ENCODE assay signal across 8 mouse cellular contexts in genomic region chr7:5060239-5060731, GRCm38 (mm10). TPM values are rescaled to one million over a fixed set of nuclear protein-coding genes. Genes with fewer than 3 reads are reported as not detected.
A peak's percentile ranks its signal among the peaks of the same experiment; 100 is the strongest.
DNase-seq lines count a peak whose midpoint lies in the region; ATAC-seq lines count a peak whose summit lies in the region.

No protein-coding gene starts in this region.

- no peak for ATAC-seq in hindbrain, embryonic 14.5 days (ENCODE audit: low FRiP score)
- peak; percentile 35 for ATAC-seq in megakaryocyte-erythroid progenitor cell, adult 5-6 weeks (replicated peaks; ENCODE audit: low FRiP score, low TSS enrichment, poor library complexity, severe bottlenecking)
- no peak for ATAC-seq in activated CD4-positive, CD25-positive, alpha-beta regulatory T cell, adult 4 months

- H3K4me2 ChIP-seq in hindbrain, embryonic 14.5 days (replicated peaks), result peak overlapping the region; percentile 86

- WGBS in hindbrain, embryonic 14.5 days, result 2% methylated on average over 27 of the region's 27 CpGs

- peak overlapping the region; percentile 77 for H3K4me3 ChIP-seq in hindbrain, embryonic 14.5 days (replicated peaks; ENCODE audit: low read length)

- intact Hi-C loops in left cerebral cortex, postnatal 36 days (cut with DNase I), result loop anchor here (2.0 to 10.0 kb wide), 2 partner anchors 39 to 1365 kb away; partner anchors contain the start of genes Ccdc106, Mboat7, Tsen34 and Zfp865

- peak overlapping the region; percentile 87 for H3K9ac ChIP-seq in hindbrain, embryonic 14.5 days

- H3K4me1 ChIP-seq in hindbrain, embryonic 14.5 days (replicated peaks; ENCODE audit: control insufficient read depth, insufficient read depth, low read length), result peaks cover 46% of the 10 kb centered on the region

- DNase-seq in adrenal gland, adult 18-20 months (ENCODE audit: low spot score in 2 of 2), result peak; percentile 71
- peak; percentile 86 to 87 for DNase-seq in cerebellum, postnatal 36 days
- DNase-seq in frontal cortex, postnatal 36 days (ENCODE audit: low spot score in 2 of 2), result peak; percentile 66 to 74
- peak; percentile 71 for DNase-seq in hindbrain, embryonic 14.5 days (ENCODE audit: low spot score)
- peak; percentile 74 for DNase-seq in left cerebral cortex, postnatal 36 days (ENCODE audit: low spot score in 2 of 2)
- DNase-seq in right cerebral cortex, postnatal 25 days, result peak; percentile 71

- H3K27me3 ChIP-seq in hindbrain, embryonic 14.5 days (ENCODE audit: control insufficient read depth, insufficient read depth, low read length), result peaks cover 19% of the 10 kb centered on the region

- H3K9me3 ChIP-seq in hindbrain, embryonic 14.5 days (ENCODE audit: control insufficient read depth, low read length), result no peaks in the 10 kb centered on the region

- H3K36me3 ChIP-seq in hindbrain, embryonic 14.5 days (replicated peaks; ENCODE audit: control insufficient read depth, insufficient read depth), result no peaks in the 10 kb centered on the region

- H3K27ac ChIP-seq in hindbrain, embryonic 14.5 days, result peak overlapping the region; percentile 99

RNA-seq across cellular contexts. Expression of gene U2af2, which starts 1.7 kb away (rescaled TPM):
- total RNA-seq in adrenal gland, adult 18-20 months (2021), result 100 to 1,000 TPM; 145 to 156 TPM
- 96.6 and 103 TPM in 2 replicates for polyA plus RNA-seq in hindbrain, embryonic 14.5 days (2014; fragmentation: Nextera tagmentation; extraction: Ambion mirVana)
- 100 to 1,000 TPM; 162 to 183 TPM for total RNA-seq in left cerebral cortex, postnatal 36 days (2021)
- 259 and 276 TPM in 2 replicates for total RNA-seq in megakaryocyte-erythroid progenitor cell, adult 5-6 weeks (2014; fragmentation: Nextera tagmentation)
- 284 and 302 TPM in 2 replicates for total RNA-seq in megakaryocyte-erythroid progenitor cell, adult 5-6 weeks (2017)
- polyA plus RNA-seq in activated CD4-positive, CD25-positive, alpha-beta regulatory T cell, adult 4 months (2017; shearing (Covaris generic)), result 10 to 100 TPM; 24.2 to 30.1 TPM

RNA-seq across cellular contexts. Expression of gene Zfp580, which starts 8.9 kb away (rescaled TPM):
- total RNA-seq in adrenal gland, adult 18-20 months (2021), result 1 to 10 TPM; 5.1 to 5.7 TPM
- 105 and 110 TPM in 2 replicates for polyA plus RNA-seq in hindbrain, embryonic 14.5 days (2014; fragmentation: Nextera tagmentation; extraction: Ambion mirVana)
- total RNA-seq in left cerebral cortex, postnatal 36 days (2021), result 10 to 100 TPM; 27.4 to 35.7 TPM
- 1.3 and 2.1 TPM in 2 replicates for total RNA-seq in megakaryocyte-erythroid progenitor cell, adult 5-6 weeks (2014; fragmentation: Nextera tagmentation)
- total RNA-seq in megakaryocyte-erythroid progenitor cell, adult 5-6 weeks (2017), result not detected in 2 replicates
- polyA plus RNA-seq in activated CD4-positive, CD25-positive, alpha-beta regulatory T cell, adult 4 months (2017; shearing (Covaris generic)), result 1 to 10 TPM; 1.2 to 2.8 TPM

RNA-seq across cellular contexts. Expression of gene Epn1, which starts 19.8 kb away (rescaled TPM):
- total RNA-seq in adrenal gland, adult 18-20 months (2021), result 100 to 1,000 TPM; 140 to 142 TPM
- polyA plus RNA-seq in hindbrain, embryonic 14.5 days (2014; fragmentation: Nextera tagmentation; extraction: Ambion mirVana), result 116 and 124 TPM in 2 replicates
- 100 to 1,000 TPM; 435 to 530 TPM for total RNA-seq in left cerebral cortex, postnatal 36 days (2021)
- 134 and 193 TPM in 2 replicates for total RNA-seq in megakaryocyte-erythroid progenitor cell, adult 5-6 weeks (2014; fragmentation: Nextera tagmentation)
- 51.1 and 62.6 TPM in 2 replicates for total RNA-seq in megakaryocyte-erythroid progenitor cell, adult 5-6 weeks (2017)
- 1 to 10 TPM; 7.0 to 8.3 TPM for polyA plus RNA-seq in activated CD4-positive, CD25-positive, alpha-beta regulatory T cell, adult 4 months (2017; shearing (Covaris generic))

RNA-seq across cellular contexts. Expression of gene Zfp784, which starts 22.0 kb away (rescaled TPM):
- total RNA-seq in adrenal gland, adult 18-20 months (2021), result 1 to 10 TPM; 3.4 to 4.1 TPM
- 7.0 and 8.9 TPM in 2 replicates for polyA plus RNA-seq in hindbrain, embryonic 14.5 days (2014; fragmentation: Nextera tagmentation; extraction: Ambion mirVana)
- 1 to 10 TPM; 5.3 to 5.7 TPM for total RNA-seq in left cerebral cortex, postnatal 36 days (2021)
- 1.0 and 1.9 TPM in 2 replicates for total RNA-seq in megakaryocyte-erythroid progenitor cell, adult 5-6 weeks (2014; fragmentation: Nextera tagmentation)
- total RNA-seq in megakaryocyte-erythroid progenitor cell, adult 5-6 weeks (2017), result 0.09 and 2.9 TPM in 2 replicates
- 1 to 10 TPM; 2.5 to 3.1 TPM for polyA plus RNA-seq in activated CD4-positive, CD25-positive, alpha-beta regulatory T cell, adult 4 months (2017; shearing (Covaris generic))

RNA-seq across cellular contexts. Expression of gene 4632433K11Rik, which starts 26.4 kb away (rescaled TPM):
- total RNA-seq in adrenal gland, adult 18-20 months (2021), result not detected
- not detected in 2 replicates for polyA plus RNA-seq in hindbrain, embryonic 14.5 days (2014; fragmentation: Nextera tagmentation; extraction: Ambion mirVana)
- 1 to 10 TPM in 1 of 2 experiments, not detected in 1; 1.1 TPM for total RNA-seq in left cerebral cortex, postnatal 36 days (2021)
- total RNA-seq in megakaryocyte-erythroid progenitor cell, adult 5-6 weeks (2014; fragmentation: Nextera tagmentation), result 1.3 and 2.0 TPM in 2 replicates
- total RNA-seq in megakaryocyte-erythroid progenitor cell, adult 5-6 weeks (2017), result 0.23 TPM in 1 of 2 replicates, not detected in the other
- polyA plus RNA-seq in activated CD4-positive, CD25-positive, alpha-beta regulatory T cell, adult 4 months (2017; shearing (Covaris generic)), result not detected

Comparison
In these comparisons a context has a peak if more than half of its experiments do, and no peak if none do; other contexts are left out.
1. RNA of gene Zfp580, which starts 8.9 kb away (total RNA-seq): 27.4 to 35.7 TPM in left cerebral cortex, postnatal 36 days; 5.1 to 5.7 TPM in adrenal gland, adult 18-20 months and 1.3 to 2.1 TPM in megakaryocyte-erythroid progenitor cell, adult 5-6 weeks; every median in the first group is over 4 times any median in the second.
2. Peak in every context shown above with its lines, with median percentiles within 50 percentile points of each other: DNase-seq.